Mouse (Mus musculus): ENCODE measurements around the gene Bcl7b.

GRCm38 (mm10) chr5:135168063-135169062 is at the start of gene Bcl7b:
- TF ChIP-seq POLR2A (IDR thresholded peaks at IDR 0.05; ENCODE audit: insufficient read depth, low read depth, low read length) (peak; percentile 87; the same call in 1 of the 2 replicates), CTCF (IDR thresholded peaks at IDR 0.05; ENCODE audit: insufficient read depth, low read depth, low read length) (no peak)

All from olfactory bulb, adult 2 months (tissue).